Mouse (Mus musculus) heart, adult 2 months (tissue): ENCODE results near the gene Nup210l.
A peak's percentile ranks its signal among the peaks of the same experiment; 100 is the strongest.

ENCODE experiments used
- CTCF ChIP-seq: fragments of 200-600 bp; IDR thresholded peaks from 2 replicates; pipeline ENCODE4 v1.8.1; 2022; ENCODE audit warnings: antibody characterized with exemption, mild to moderate bottlenecking, moderate library complexity
- EP300 ChIP-seq: fragments of 200-500 bp; IDR thresholded peaks from 2 replicates; pipeline ENCODE4 v1.6.1; 2011; ENCODE audit warnings: low read depth, low read length, control low read depth; ENCODE audit not compliant: insufficient read depth

DNA sequence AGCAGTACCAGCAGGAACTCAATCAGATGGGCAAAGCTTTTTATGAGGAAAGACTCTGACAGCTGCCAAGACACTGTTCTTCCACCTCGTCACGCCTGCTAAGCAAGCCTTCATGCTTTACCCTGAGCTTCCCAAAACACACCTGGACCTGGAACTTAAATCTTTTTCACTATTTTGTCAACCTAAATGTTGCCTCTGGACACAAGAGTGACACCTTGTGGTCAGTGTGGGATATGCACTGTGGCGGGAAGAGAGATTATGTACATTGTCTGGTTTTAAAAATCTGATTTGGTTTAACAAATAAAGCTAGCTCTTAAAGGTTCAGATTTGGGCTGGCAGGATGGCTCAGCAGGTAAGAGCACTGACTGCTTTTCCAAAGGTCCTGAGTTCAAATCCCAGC lies 38.4 kb upstream of the Nup210l start:
- TF ChIP-seq CTCF, result peak; percentile 97
- no peak for TF ChIP-seq EP300
